Mouse (Mus musculus) heart, embryonic 12.5 days (tissue): ENCODE data around the gene Olfr406. TPM values are rescaled to one million over a fixed set of nuclear protein-coding genes. Genes with fewer than 3 reads are reported as not detected.

Source experiments
- ATAC-seq: fragments of 200-750 bp; cut with Nextera tagmentation; 2 replicates; pipeline ENCODE4 v1.8.0; 2017; ENCODE audit warnings: moderate TSS enrichment, moderate library complexity; ENCODE audit not compliant: insufficient number of reproducible peaks, low FRiP score
- H3K27ac ChIP-seq: fragments of 300-500 bp; sonication (generic); 2 replicates; pipeline ENCODE4 v1.5.1; 2016; ENCODE audit warnings: mild to moderate bottlenecking, moderate library complexity; ENCODE audit not compliant: poor library complexity, severe bottlenecking
- H3K27me3 ChIP-seq: fragments of 300-500 bp; sonication (generic); replicated peaks from 2 replicates; pipeline ENCODE4 v1.6.1; 2016; ENCODE audit warnings: mild to moderate bottlenecking, moderate library complexity
- H3K36me3 ChIP-seq: fragments of 300-500 bp; sonication (generic); 2 replicates; pipeline ENCODE4 v1.6.1; 2016; ENCODE audit warnings: mild to moderate bottlenecking, moderate library complexity
- H3K4me1 ChIP-seq: fragments of 300-500 bp; sonication (generic); replicated peaks from 2 replicates; pipeline ENCODE4 v1.6.1; 2016; ENCODE audit warnings: mild to moderate bottlenecking
- H3K4me2 ChIP-seq: fragments of 300-500 bp; sonication (generic); 2 replicates; pipeline ENCODE4 v1.6.1; 2016; ENCODE audit warnings: mild to moderate bottlenecking, moderate library complexity
- H3K4me3 ChIP-seq: fragments of 300-500 bp; sonication (generic); 2 replicates; pipeline ENCODE4 v1.5.1; 2016; ENCODE audit warnings: mild to moderate bottlenecking
- H3K9ac ChIP-seq: fragments of 300-500 bp; sonication (generic); 2 replicates; pipeline ENCODE4 v1.6.1; 2016; ENCODE audit warnings: mild to moderate bottlenecking, moderate library complexity
- H3K9me3 ChIP-seq: fragments of 300-500 bp; sonication (generic); replicated peaks from 2 replicates; pipeline ENCODE4 v1.6.1; 2016; ENCODE audit warnings: mild to moderate bottlenecking, moderate library complexity
- WGBS: fragments of 180-500 bp; shearing (Covaris S2); methylation state at CpG from one replicate; pipeline ENCODE4 v1.1.7; 2016; 5-methylcytosine and 5-hydroxymethylcytosine counted together
- polyA plus RNA-seq: library from polyadenylated mRNA; unstranded; fragments of >200 nt; fragmentation: Nextera tagmentation; extraction: Ambion mirVana; gene quantifications from 2 replicates; pipeline ENCODE4 v1.2.1, GENCODE M21; 2016

The Olfr406 gene
- not detected in 2 replicates for polyA plus RNA-seq

DNA sequence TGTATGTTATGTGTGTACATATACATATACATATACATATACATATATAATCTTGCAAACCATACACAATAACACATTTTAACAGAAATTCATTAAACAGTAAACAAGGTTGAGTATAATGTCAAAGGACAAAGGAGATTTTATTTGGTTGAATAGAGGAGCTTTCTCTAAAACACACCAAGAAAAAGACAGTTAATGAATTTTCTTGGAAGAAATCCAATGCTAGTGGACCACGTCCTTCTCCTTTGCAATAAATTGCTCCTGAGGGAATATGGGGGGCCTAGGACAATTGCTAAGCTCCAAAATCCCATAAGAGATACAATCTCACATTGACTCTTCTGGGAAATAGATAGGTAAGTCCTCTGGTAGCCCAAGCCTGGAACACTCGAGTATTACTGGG is at the start of gene Olfr406:
Gene Olfr406, plus strand, starts transcription at position 301 of the 400 bp plus-strand sequence.
- Histone ChIP-seq H3K4me3 (no peak within 1 kb of the TSS), H3K36me3 (no peaks in the 10 kb centered on the region), H3K9ac (no peak within 1 kb of the TSS), H3K27ac (no peak within 1 kb of the TSS), H3K27me3 (no peaks in the 10 kb centered on the region), H3K4me1 (no peaks in the 10 kb centered on the region), H3K9me3 (peaks cover 27% of the 10 kb centered on the region; the same call in 1 of the 2 replicates), H3K4me2 (no peak within 1 kb of the TSS)
- 39% methylated on average over 2 of the region's 2 CpGs for WGBS
- no peak for ATAC-seq

DNA sequence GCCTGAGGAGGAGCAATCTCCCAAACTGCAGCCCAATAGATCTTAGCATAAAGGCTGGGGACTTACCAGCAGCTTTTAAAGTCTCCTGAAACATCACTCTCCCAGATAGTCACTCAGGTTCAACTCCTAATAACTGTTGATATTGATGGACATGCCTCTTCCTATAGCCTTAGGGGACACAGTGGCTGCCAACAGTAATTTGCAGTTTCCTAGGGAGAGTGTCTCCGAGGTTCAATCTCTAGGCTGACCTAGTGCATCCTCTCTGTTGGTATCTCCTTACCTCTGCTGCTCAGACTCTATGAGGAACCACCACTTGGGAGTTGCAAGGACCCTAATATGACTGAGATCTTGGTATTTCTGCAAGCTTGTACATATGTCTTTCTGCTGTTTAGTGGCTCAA is 48.3 kb upstream of the Olfr406 start, which contains the start of gene Olfr43:
Gene Olfr43, minus strand, starts transcription at position 101 of the 400 bp plus-strand sequence.
- Histone ChIP-seq H3K4me1 (no peaks in the 10 kb centered on the region), H3K4me2 (no peak within 1 kb of the TSS), H3K4me3 (no peak within 1 kb of the TSS), H3K27me3 (no peaks in the 10 kb centered on the region), H3K9me3 (peaks cover 10% of the 10 kb centered on the region), H3K27ac (no peak within 1 kb of the TSS), H3K9ac (no peak within 1 kb of the TSS), H3K36me3 (no peaks in the 10 kb centered on the region)
- 47% methylated on average over 1 of the region's 1 CpGs for WGBS
- no peak for ATAC-seq

DNA sequence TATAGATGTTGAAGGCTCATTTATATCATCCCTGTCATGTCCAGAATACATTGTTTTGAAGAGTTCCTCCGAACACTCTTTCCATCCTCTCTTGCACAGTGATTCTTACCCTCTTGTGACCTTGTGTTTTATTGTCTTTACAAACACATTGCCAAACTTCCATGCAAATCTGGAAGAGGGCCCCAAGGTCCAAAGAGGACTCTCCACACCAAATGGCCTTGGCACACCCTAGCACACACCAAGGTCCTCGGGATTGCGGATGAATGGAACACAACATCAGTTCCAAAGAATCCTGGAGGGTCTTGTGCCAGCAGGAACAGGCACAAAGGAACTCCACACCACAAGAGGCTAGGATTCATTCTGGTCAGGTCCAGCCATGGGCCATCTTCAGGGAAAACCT is 18.4 kb upstream of the Olfr406 start:
- Histone ChIP-seq H3K9me3 (peaks cover 26% of the 10 kb centered on the region), H3K4me1 (no peaks in the 10 kb centered on the region), H3K36me3 (no peaks in the 10 kb centered on the region), H3K4me3 (no peak overlapping the region), H3K27ac (no peak overlapping the region), H3K9ac (no peak overlapping the region), H3K27me3 (no peaks in the 10 kb centered on the region), H3K4me2 (no peak overlapping the region)
- ATAC-seq = no peak
- 82% methylated on average over 3 of the region's 3 CpGs for WGBS

DNA sequence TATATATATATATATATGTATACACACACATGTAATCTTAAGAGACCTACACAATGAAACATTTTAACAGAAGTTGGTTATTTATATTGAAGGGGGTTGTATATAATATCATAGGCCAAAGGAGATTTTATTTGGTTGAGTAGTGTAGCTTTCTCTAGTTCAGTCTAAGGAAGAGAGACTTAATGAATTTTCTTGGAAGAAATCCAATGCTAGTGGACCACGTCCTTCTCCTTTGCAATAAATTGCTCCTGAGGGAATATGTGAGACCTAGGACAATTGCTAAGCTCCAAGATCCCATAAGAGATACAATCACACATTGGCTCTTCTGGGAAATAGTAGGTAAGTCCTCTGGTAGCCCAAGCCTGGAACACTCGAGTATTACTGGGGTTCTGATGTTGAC is 23.8 kb downstream of the Olfr406 start, which contains the start of gene Olfr59:
Gene Olfr59, plus strand, starts transcription at position 301 of the 400 bp plus-strand sequence.
- Histone ChIP-seq H3K4me1 (no peaks in the 10 kb centered on the region), H3K36me3 (no peaks in the 10 kb centered on the region), H3K27me3 (no peaks in the 10 kb centered on the region), H3K9me3 (peaks cover 8% of the 10 kb centered on the region), H3K4me3 (no peak within 1 kb of the TSS), H3K27ac (no peak within 1 kb of the TSS), H3K4me2 (no peak within 1 kb of the TSS), H3K9ac (no peak within 1 kb of the TSS)
- ATAC-seq = no peak
- WGBS = 46% methylated on average over 2 of the region's 2 CpGs

DNA sequence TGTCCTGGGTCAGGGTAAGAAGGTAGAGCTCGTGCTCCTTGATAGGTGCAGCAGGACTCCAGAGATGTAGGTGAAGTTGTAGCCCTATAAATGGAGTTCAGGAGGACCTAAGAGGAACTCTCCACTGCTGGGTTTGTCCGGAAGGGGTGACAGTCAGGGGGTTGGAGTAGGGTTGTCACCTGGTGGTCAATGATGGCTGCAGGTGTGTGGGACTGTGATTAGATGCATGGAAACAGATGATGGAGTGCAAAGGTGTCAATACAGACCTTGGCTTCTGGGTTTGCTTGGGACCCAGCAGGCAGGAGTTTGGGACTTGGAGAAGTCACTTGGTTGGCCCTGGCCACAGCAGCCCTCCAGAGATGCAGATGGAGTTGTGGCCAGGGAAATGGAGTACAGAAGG is 27.6 kb downstream of the Olfr406 start:
- no peak overlapping the region for H3K9ac ChIP-seq
- H3K36me3 ChIP-seq = no peaks in the 10 kb centered on the region
- no peaks in the 10 kb centered on the region for H3K27me3 ChIP-seq
- no peak overlapping the region for H3K4me2 ChIP-seq
- H3K4me3 ChIP-seq = no peak overlapping the region
- no peak overlapping the region for H3K27ac ChIP-seq
- no peaks in the 10 kb centered on the region; the same call in none of the 2 replicates for H3K9me3 ChIP-seq
- ATAC-seq = no peak
- no peaks in the 10 kb centered on the region for H3K4me1 ChIP-seq
- WGBS = 74% methylated on average over 2 of the region's 2 CpGs

Other genes starting within 250 kb of the Olfr406 start
- not detected in 2 replicates for gene Olfr139, start 203.3 kb upstream of the Olfr406 start, polyA plus RNA-seq
- gene Olfr399, start 203.2 kb upstream of the Olfr406 start, polyA plus RNA-seq = not detected in 2 replicates
- not detected in 2 replicates for gene Zfp616, start 189.9 kb upstream of the Olfr406 start, polyA plus RNA-seq
- not detected in 2 replicates for gene Olfr401, start 146.1 kb upstream of the Olfr406 start, polyA plus RNA-seq
- gene Olfr402, start 106.3 kb upstream of the Olfr406 start, polyA plus RNA-seq = not detected in 2 replicates
- not detected in 2 replicates for gene Olfr403, start 73.6 kb upstream of the Olfr406 start, polyA plus RNA-seq
- gene Olfr43, start 48.4 kb upstream of the Olfr406 start, polyA plus RNA-seq = not detected in 2 replicates
- gene Olfr59, start 23.9 kb downstream of the Olfr406 start, polyA plus RNA-seq = not detected in 2 replicates
- not detected in 2 replicates for gene Olfr410, start 78.2 kb downstream of the Olfr406 start, polyA plus RNA-seq
- gene Olfr411, start 92.8 kb downstream of the Olfr406 start, polyA plus RNA-seq = not detected in 2 replicates
- gene Olfr412, start 102.3 kb downstream of the Olfr406 start, polyA plus RNA-seq = not detected in 2 replicates